Mouse (Mus musculus) G1E (cell line): ENCODE measurements around the gene Olfr1368.

Experiments
- CTCF ChIP-seq: IDR thresholded peaks from 2 replicates; pipeline ENCODE4 v1.5.1; 2012; ENCODE audit warnings: low read depth, low read length, inconsistent platforms, mixed read lengths
- GATA1 ChIP-seq: IDR thresholded peaks from 2 replicates; pipeline ENCODE4 v1.6.1; 2012; ENCODE audit warnings: borderline replicate concordance, low read length, inconsistent platforms, mixed read lengths
- POLR2AphosphoS5 ChIP-seq: IDR thresholded peaks from 2 replicates; pipeline ENCODE4 v1.6.1; 2012; ENCODE audit warnings: low read depth, low read length, inconsistent platforms; ENCODE audit not compliant: insufficient replicate concordance
- TAL1 ChIP-seq: conservative IDR thresholded peaks from 2 replicates; pipeline ENCODE4 v1.6.1; 2012; ENCODE audit warnings: low read depth, low read length, inconsistent platforms, mixed read lengths

- no peak for TF ChIP-seq TAL1
- TF ChIP-seq CTCF = no peak
- TF ChIP-seq GATA1 = no peak
- no peak for TF ChIP-seq POLR2AphosphoS5
Measured at GRCm38 (mm10) chr13:21176733-21177132, 31.1 kb upstream of the Olfr1368 start.
